Mouse (Mus musculus) forebrain, embryonic 11.5 days (tissue): ENCODE results near the gene Hpse. TPM values are rescaled to one million over a fixed set of nuclear protein-coding genes. Genes with fewer than 3 reads are reported as not detected.

Experiments used
- ATAC-seq: fragments of 200-750 bp; cut with Nextera tagmentation; replicated peaks from 2 replicates; pipeline ENCODE4 v1.8.0; 2017; ENCODE audit warnings: moderate TSS enrichment; ENCODE audit not compliant: low FRiP score
- DNase-seq: peaks from one replicate; pipeline ENCODE4 v3.0.0-alpha.2; 2017; ENCODE audit warnings: low spot score
- H3K27ac ChIP-seq: fragments of 300-500 bp; sonication (generic); 2 replicates; pipeline ENCODE4 v1.5.1; 2014; ENCODE audit warnings: low read depth, low read length
- H3K27me3 ChIP-seq: fragments of 300-500 bp; sonication (generic); 2 replicates; pipeline ENCODE4 v1.6.1; 2014; ENCODE audit warnings: mild to moderate bottlenecking, low read length, mixed read lengths; ENCODE audit not compliant: control insufficient read depth, insufficient read depth
- H3K36me3 ChIP-seq: fragments of 300-500 bp; sonication (generic); 2 replicates; pipeline ENCODE4 v1.6.1; 2014; ENCODE audit warnings: mild to moderate bottlenecking, low read length, moderate library complexity, mixed read lengths; ENCODE audit not compliant: control insufficient read depth, insufficient read depth
- H3K4me1 ChIP-seq: fragments of 300-500 bp; sonication (generic); replicated peaks from 2 replicates; pipeline ENCODE4 v1.6.1; 2014; ENCODE audit warnings: low read length, mixed read lengths; ENCODE audit not compliant: control insufficient read depth, insufficient read depth
- H3K4me2 ChIP-seq: fragments of 300-500 bp; sonication (generic); 2 replicates; pipeline ENCODE4 v1.6.1; 2014; ENCODE audit warnings: low read depth, mild to moderate bottlenecking, low read length, moderate library complexity, mixed read lengths; ENCODE audit not compliant: severe bottlenecking
- H3K4me3 ChIP-seq: fragments of 300-500 bp; sonication (generic); 2 replicates; pipeline ENCODE4 v1.5.1; 2014; ENCODE audit warnings: low read depth, low read length
- H3K9ac ChIP-seq: fragments of 300-500 bp; sonication (generic); 2 replicates; pipeline ENCODE4 v1.6.1; 2014; ENCODE audit warnings: low read length
- H3K9me3 ChIP-seq: fragments of 300-500 bp; sonication (generic); 2 replicates; pipeline ENCODE4 v1.6.1; 2016; ENCODE audit warnings: low read length, mixed read lengths; ENCODE audit not compliant: control insufficient read depth
- WGBS: fragments of 180-500 bp; shearing (Covaris S2); extraction: QIAGEN DNeasy Blood & Tissue Kit; methylation state at CpG from one replicate; pipeline ENCODE4 v1.1.7; 2014; 5-methylcytosine and 5-hydroxymethylcytosine counted together
- polyA plus RNA-seq: library from polyadenylated mRNA; unstranded; fragments of >200 nt; fragmentation: Nextera tagmentation; extraction: Ambion mirVana; gene quantifications from 2 replicates; pipeline ENCODE4 v1.2.1, GENCODE M21; 2014

The Hpse gene
- polyA plus RNA-seq, 1 experiment from 2014 or later: 0.72 TPM

DNA sequence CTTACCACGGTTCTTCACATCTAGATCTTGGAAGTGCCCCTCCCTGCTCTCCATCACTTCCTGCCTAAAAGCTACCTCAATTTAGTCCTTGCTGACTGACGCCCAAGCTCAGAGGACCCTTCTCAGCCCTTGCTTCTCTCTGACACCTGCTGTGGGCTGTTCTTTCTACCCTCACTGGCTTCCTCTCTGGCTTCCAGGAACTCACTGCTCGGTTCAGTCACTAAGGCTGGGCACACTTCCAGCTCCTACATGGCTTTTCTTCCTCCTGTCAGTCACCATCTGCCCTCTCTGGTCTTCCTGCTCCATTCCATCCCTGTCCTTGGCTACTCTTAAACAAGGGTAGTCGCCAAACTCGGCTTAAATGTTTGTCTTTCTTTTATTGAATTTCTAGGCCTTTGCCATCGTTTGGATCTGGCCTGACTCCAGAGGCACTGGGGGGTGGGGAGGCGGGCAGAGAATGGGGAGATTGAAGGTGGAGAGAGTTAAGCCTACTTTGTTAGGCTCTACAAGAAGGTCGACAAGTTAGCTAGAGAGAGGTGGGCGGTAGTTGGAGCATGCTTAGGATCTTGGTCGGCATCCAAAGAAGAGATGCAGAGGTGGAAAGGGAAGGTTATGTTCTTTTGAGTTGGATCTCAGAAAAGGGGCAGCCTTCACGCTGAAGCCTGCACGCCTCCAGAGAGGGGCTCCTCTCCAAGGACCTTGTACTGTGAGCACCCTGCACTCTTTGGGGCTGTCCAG lies 76.1 kb downstream of the Hpse start:
- DNase-seq (no peak), ATAC-seq (no peak)
- no peak overlapping the region for H3K4me2 ChIP-seq
- H3K4me1 ChIP-seq: no peaks in the 10 kb centered on the region
- H3K36me3 ChIP-seq: no peaks in the 10 kb centered on the region
- no peaks in the 10 kb centered on the region for H3K27me3 ChIP-seq
- no peak overlapping the region for H3K9ac ChIP-seq
- 82% methylated on average over 12 of the region's 12 CpGs for WGBS
- no peaks in the 10 kb centered on the region for H3K9me3 ChIP-seq
- H3K4me3 ChIP-seq: no peak overlapping the region
- H3K27ac ChIP-seq: no peak overlapping the region

DNA sequence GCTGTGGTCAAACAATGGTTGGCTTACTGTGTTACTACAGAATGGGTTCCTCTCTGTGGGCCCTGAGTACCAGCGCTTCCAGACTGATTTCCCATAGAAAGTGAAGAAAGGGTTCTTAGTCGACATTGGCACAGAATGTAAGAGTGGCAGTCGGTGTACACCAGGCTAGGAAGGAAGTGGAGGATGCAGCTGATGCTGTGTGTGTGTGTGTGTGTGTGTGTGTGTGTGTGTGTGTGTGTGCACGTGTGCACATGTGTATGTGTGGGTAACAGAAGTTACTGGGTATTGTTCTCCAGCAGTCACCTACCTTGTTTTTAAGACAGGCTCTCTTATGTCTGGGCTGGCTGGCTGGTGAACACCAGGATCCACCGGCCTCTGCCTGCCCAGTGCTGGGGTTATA lies 77.2 kb downstream of the Hpse start:
- Histone ChIP-seq H3K27ac (no peak overlapping the region), H3K36me3 (no peaks in the 10 kb centered on the region), H3K27me3 (no peaks in the 10 kb centered on the region), H3K4me2 (no peak overlapping the region), H3K9ac (no peak overlapping the region), H3K4me1 (no peaks in the 10 kb centered on the region), H3K4me3 (no peak overlapping the region), H3K9me3 (no peaks in the 10 kb centered on the region)
- ATAC-seq (no peak), DNase-seq (no peak)
- WGBS: 92% methylated on average over 5 of the region's 5 CpGs

DNA sequence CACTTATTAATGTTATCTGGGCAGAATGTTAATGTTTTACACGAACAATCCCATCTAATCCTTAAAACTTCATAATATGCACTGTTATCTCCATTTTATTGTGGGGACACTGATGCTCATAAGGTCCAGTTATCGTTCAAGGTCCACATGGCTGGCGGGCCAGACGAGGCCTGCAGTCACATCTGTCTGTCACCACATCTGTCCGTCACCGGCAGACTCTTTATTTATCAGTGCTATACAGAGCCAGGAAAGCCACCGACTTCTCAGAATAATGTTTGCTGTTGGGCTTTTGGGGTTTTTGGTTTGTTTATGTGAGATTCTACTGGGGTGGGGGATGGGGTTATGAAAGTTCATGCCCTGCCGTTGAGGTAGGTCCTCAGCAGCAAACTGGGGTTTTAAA lies 81.0 kb downstream of the Hpse start:
- Histone ChIP-seq H3K27ac (no peak overlapping the region), H3K9ac (no peak overlapping the region), H3K4me2 (no peak overlapping the region), H3K36me3 (no peaks in the 10 kb centered on the region), H3K4me3 (no peak overlapping the region), H3K27me3 (no peaks in the 10 kb centered on the region), H3K9me3 (no peaks in the 10 kb centered on the region), H3K4me1 (no peaks in the 10 kb centered on the region)
- DNase-seq: no peak
- 91% methylated on average over 8 of the region's 8 CpGs for WGBS
- ATAC-seq: no peak

DNA sequence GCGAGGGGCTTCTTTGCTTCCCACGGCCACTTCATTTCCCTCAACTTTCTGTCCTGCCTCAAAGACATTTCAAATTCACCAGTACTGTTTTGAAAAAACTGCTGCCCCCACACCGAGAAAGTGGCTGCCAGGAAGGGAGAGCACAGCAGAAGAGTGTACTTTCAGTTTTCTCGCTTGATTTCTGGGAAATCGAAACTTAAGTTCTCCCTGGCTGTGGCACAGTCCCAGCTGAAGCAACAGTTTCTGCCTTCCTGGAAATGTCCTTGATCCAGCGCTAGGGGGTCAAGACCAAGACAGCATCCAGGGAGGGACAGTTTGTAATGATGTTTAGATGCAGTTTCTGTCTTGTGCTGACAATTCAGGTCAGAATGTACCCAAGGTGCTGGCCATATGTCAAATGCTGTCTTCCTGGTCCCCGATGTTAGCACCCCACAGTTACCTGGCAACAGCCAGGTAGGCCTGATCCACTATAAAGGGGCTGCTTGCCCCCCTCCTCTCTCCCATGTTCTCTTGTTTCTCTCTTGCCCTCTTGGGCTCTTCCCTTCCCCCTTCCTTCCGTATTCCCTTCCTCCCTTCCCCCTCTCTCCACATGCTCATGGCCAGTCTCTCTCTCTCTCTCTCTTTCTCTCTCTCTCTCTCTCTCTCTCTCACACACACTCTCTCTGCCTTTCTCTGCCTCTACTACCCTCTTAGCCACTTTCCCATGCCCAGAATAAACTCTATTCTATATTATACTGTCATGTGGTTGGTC lies 82.5 kb downstream of the Hpse start:
- 81% methylated on average over 8 of the region's 8 CpGs for WGBS
- no peak for ATAC-seq
- H3K4me3 ChIP-seq: no peak overlapping the region
- no peak for DNase-seq
- no peaks in the 10 kb centered on the region for H3K9me3 ChIP-seq
- H3K27ac ChIP-seq: no peak overlapping the region
- H3K36me3 ChIP-seq: no peaks in the 10 kb centered on the region
- H3K9ac ChIP-seq: no peak overlapping the region
- no peaks in the 10 kb centered on the region for H3K27me3 ChIP-seq
- no peak overlapping the region for H3K4me2 ChIP-seq
- no peaks in the 10 kb centered on the region for H3K4me1 ChIP-seq

DNA sequence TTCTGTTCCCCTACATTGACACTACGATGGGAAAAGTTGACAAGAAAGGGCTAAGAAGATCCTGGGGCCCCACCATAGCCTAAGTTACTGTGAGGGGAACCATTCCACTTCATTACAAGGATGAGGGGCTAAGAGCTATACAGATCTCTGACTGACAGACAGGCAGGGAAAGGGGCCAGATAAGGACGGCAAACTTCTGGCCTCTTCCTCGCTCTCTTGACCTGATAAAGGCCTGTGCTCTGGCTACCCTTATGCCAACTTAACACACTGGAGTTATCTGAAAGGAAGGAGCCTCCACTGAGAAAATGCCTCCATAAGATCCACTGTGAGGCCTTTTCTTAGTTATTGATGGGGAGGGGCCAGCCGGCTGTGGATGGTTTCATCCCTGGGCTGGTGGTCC lies 83.6 kb downstream of the Hpse start:
- no peak for ATAC-seq

DNA sequence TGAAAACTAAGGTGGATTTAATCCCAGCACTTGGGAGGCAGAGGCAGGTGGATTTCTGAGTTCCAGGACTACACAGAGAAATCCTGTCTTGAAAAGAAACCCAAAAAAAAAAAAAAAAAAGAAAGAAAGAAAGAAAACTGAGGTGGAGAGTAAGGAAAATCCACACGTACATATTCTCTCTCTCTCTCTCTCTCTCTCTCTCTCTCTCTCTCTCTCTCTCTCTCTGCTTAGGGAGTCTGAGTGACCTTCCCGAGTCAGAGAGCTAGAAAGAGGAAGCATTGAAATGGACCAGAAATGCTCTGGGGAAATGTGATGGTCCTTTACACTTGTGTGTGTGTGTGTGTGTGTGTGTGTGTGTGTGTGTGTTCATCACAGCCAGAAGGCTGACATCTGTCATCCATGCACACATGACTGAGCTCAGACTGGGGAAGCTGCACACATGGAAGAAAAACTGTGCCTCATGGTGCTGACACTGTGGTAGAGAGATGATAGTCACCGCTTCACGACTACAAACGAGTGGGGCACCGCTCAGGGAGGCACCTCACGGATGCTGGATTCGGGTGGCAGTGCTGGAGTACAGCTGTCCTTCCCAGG lies 84.5 kb downstream of the Hpse start:
- DNase-seq (no peak), ATAC-seq (no peak)
- no peaks in the 10 kb centered on the region for H3K27me3 ChIP-seq
- H3K9me3 ChIP-seq: no peaks in the 10 kb centered on the region
- no peak overlapping the region for H3K27ac ChIP-seq
- H3K36me3 ChIP-seq: no peaks in the 10 kb centered on the region
- no peak overlapping the region for H3K9ac ChIP-seq
- WGBS: 91% methylated on average over 8 of the region's 8 CpGs
- H3K4me2 ChIP-seq: no peak overlapping the region
- no peaks in the 10 kb centered on the region for H3K4me1 ChIP-seq
- no peak overlapping the region for H3K4me3 ChIP-seq

More for the DNA sequence above, 83.6 kb downstream of the Hpse start:
- no peaks in the 10 kb centered on the region for H3K9me3 ChIP-seq
- no peaks in the 10 kb centered on the region for H3K27me3 ChIP-seq
- no peak overlapping the region for H3K4me3 ChIP-seq
- no peak for DNase-seq
- no peaks in the 10 kb centered on the region for H3K36me3 ChIP-seq
- H3K9ac ChIP-seq: no peak overlapping the region
- WGBS: 90% methylated on average over 4 of the region's 4 CpGs
- no peak overlapping the region for H3K27ac ChIP-seq
- no peak overlapping the region for H3K4me2 ChIP-seq
- H3K4me1 ChIP-seq: no peaks in the 10 kb centered on the region

DNA sequence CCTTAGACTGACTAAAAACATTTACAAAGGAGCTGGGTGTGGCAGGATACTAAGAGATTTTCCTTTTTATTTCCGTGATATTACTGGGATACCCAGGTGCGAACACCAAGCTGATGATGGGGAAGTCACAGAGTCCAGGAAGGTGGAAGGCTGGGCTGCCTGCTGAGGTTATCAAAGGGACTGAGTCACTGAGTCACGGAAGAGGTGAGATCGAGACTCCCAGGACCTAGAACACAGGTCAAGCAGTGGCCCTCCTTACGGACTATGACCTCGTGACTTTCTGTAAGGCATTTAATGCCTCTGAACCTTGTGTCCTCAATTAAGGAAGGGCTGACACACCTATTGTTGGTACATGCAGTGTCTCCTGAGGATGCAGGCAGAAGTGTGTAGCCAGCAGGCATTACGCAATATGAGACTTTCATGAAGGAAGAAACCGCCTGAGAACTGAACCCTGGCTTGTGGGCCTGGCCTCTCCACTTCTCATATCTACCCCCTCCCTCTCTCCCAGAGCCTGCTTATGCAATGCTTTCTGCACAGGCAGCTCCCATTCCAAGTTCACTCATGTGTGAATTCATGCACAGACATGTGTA lies 86.9 kb downstream of the Hpse start:
- Histone ChIP-seq H3K4me1 (no peaks in the 10 kb centered on the region), H3K27me3 (no peaks in the 10 kb centered on the region), H3K4me3 (no peak overlapping the region), H3K27ac (no peak overlapping the region), H3K36me3 (no peaks in the 10 kb centered on the region), H3K9me3 (no peaks in the 10 kb centered on the region), H3K9ac (no peak overlapping the region), H3K4me2 (no peak overlapping the region)
- ATAC-seq (no peak), DNase-seq (no peak)
- WGBS: 85% methylated on average over 8 of the region's 8 CpGs
